Mouse (Mus musculus): ENCODE results near the gene Pgbd5. TPM values are rescaled to one million over a fixed set of nuclear protein-coding genes. Genes with fewer than 3 reads are reported as not detected.

Gene Pgbd5
- polyA plus RNA-seq, 1 experiment = 20.0 TPM

DNA sequence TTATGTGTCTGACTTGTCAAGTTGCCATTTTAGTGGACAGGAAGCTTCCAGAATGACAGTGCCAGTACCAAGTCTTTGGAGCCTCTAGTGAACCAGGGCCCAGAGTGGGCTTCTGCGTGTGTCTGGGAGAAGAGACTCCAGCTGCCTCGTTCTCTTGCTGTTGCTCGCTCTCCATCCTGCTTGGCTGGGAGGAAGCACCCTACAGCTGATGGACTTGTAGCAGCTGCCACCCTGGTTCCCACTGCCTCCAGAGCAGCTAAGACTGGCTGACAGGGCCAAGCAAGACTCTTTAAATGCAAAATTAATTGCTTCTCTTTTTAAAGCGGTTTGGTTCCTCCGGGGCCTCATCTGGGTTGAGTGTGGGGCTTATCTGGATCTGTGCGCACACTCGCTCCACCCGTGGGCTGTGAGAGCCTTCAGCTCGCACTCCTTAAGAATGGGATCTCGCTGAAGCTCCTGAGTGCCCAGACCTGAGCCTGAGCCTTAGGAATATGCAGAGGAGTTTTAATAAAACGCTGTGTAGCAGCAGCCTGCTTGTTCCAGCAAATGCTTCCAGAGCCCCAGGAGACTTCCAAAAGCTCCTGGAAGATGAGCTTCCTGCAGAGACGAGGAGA, 118.1 kb downstream of the Pgbd5 start:
- Histone ChIP-seq H3K4me1 (ENCODE audit: control insufficient read depth, insufficient read depth, low read length) (peaks cover 3% of the 10 kb centered on the region), H3K27me3 (ENCODE audit: control insufficient read depth, insufficient read depth, low read length) (no peaks in the 10 kb centered on the region), H3K4me3 (ENCODE audit: control insufficient read depth, low read depth, low read length) (no peak overlapping the region), H3K36me3 (ENCODE audit: control insufficient read depth, insufficient read depth, low read length) (no peaks in the 10 kb centered on the region), H3K27ac (ENCODE audit: control insufficient read depth, insufficient read depth, low read depth, low read length) (no peak overlapping the region)
- TF ChIP-seq POLR2A (IDR thresholded peaks at IDR 0.05; ENCODE audit: control insufficient read depth, low read depth, low read length) (no peak), CTCF (IDR thresholded peaks at IDR 0.05; ENCODE audit: control insufficient read depth, insufficient read depth, insufficient replicate concordance, low read depth, low read length) (no peak)

- Histone ChIP-seq H3K27me3 (ENCODE audit: control insufficient read depth, insufficient read depth, low read length) (no peaks in the 10 kb centered on the region), H3K4me1 (ENCODE audit: control insufficient read depth, insufficient read depth, low read length) (peaks cover 3% of the 10 kb centered on the region), H3K4me3 (ENCODE audit: control insufficient read depth, low read depth, low read length) (no peak overlapping the region), H3K27ac (ENCODE audit: control insufficient read depth, insufficient read depth, low read depth, low read length) (no peak overlapping the region), H3K36me3 (ENCODE audit: control insufficient read depth, insufficient read depth, low read length) (no peaks in the 10 kb centered on the region)
- TF ChIP-seq CTCF (IDR thresholded peaks at IDR 0.05; ENCODE audit: control insufficient read depth, insufficient read depth, insufficient replicate concordance, low read depth, low read length) = no peak
- no peak for TF ChIP-seq POLR2A (IDR thresholded peaks at IDR 0.05; ENCODE audit: control insufficient read depth, low read depth, low read length)
These were observed 120.2 kb downstream of the Pgbd5 start for GRCm38 (mm10) chr8:124319316-124319652.

Other genes with a start within 250 kb of the Pgbd5 start
- 0.91 and 2.4 TPM in 2 replicates for gene Galnt2, start 208.3 kb downstream of the Pgbd5 start, polyA plus RNA-seq (2012; rRNA removed)
- gene Cog2, start 81.1 kb upstream of the Pgbd5 start, polyA plus RNA-seq (2012; rRNA removed) = 14.2 and 14.7 TPM in 2 replicates
- 143 and 231 TPM in 2 replicates for gene Agt, start 130.0 kb upstream of the Pgbd5 start, polyA plus RNA-seq (2012; rRNA removed)
- 0.58 and 0.75 TPM in 2 replicates for gene Capn9, start 136.5 kb upstream of the Pgbd5 start, polyA plus RNA-seq (2012; rRNA removed)
- 15.9 and 17.3 TPM in 2 replicates for gene 2310022B05Rik, start 223.7 kb upstream of the Pgbd5 start, polyA plus RNA-seq (2012; rRNA removed)